Mouse (Mus musculus) MN1 (cell line): ENCODE measurements around the gene Fan1.

Source experiments
- DNase-seq: peaks from one replicate; pipeline ENCODE4 v3.0.0-alpha.2; 2016; ENCODE audit warnings: low spot score

Fan1 gene

GRCm38 (mm10) chr7:64331309-64331708 is 42.6 kb downstream of the Fan1 start:
- no peak for DNase-seq

DNA sequence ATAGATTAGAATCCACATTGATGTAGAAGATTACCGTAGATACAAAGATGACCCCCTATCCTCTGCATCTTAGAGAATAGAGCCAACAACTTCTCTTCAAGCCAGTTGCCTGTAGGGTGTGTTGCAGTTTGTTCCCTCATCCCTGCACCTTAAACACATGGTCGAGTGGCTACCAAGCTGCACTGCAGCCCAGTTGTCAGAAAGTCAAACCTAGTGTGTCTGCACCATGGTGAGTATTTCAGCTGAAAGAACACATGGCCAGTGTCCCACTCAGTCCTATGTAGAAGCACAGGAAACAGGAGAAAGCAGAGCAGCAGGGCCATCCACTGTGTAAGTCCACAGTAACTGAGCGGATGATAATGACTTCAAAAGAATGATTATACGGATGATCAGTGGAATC is 46.4 kb downstream of the Fan1 start:
- no peak for DNase-seq

GRCm38 (mm10) chr7:64326892-64327291 is 47.0 kb downstream of the Fan1 start:
- DNase-seq = no peak

GRCm38 (mm10) chr7:64321658-64322057 is 52.2 kb downstream of the Fan1 start:
- no peak for DNase-seq

DNA sequence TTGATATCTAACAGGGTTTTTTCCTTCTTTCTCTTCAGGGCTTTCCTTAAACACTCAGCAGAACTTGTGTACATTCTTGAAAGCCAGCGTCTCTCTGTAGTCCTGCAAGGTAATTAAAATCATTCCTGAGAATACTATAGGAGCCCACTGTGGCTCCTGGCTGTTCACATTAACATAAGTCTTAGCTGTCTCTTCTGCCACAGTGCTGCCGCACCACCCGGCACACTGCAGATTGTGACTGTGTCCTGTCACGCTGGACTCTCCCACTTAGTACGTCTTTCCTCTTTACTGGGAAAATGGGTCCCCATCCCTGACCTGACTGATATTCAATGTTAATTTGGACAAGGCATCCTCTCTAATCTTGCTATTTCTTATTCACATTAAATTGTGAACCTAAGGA is 52.8 kb downstream of the Fan1 start:
- no peak for DNase-seq

DNA sequence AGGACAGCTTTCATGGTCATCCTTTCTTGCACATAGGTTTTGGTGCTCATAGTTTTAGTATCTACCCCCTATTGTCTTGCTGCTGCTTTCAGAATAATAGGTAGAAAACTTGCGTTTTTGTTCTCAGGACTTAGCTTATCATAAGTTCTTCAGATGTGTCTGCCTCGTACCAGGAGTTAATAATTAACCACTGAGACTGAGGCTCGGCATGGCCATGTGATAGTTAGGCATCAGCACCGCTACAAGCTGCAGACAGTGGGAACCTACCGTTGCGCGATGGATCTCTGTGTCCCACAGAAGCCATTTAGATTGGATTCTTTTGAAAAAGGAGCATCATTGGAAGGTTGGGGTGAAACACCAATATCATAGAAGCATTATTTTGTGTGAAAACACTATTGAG is 61.1 kb downstream of the Fan1 start:
- DNase-seq = no peak

- no peak for DNase-seq
Measured at GRCm38 (mm10) chr7:64310756-64311155, 63.1 kb downstream of the Fan1 start.

DNA sequence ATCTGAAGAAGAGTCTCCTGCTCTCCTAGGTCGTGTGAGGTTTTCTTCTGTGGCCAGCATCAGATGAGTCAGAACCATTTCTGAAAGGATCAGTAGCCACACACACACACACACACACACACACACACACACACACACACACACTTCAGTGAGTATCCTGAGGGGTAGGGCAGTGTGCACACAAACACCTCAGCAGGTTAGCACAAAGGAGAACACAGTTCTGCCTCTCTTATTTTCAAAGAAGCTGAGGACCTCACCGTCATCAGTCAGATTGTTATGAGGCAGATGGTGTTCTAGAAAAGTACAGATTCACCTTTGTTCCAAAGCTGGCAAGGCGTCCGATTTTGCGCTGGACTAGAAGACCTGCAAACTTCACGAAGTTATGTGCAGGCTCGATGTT is 63.7 kb downstream of the Fan1 start:
- DNase-seq = no peak
